Mouse (Mus musculus) intestine, postnatal 0 days (tissue): Measurements from ENCODE around the gene Fam214a. TPM values are rescaled to one million over a fixed set of nuclear protein-coding genes. Genes with fewer than 3 reads are reported as not detected.
A peak's percentile ranks its signal among the peaks of the same experiment; 100 is the strongest.

Experiments used
- ATAC-seq: fragments of 200-750 bp; cut with Nextera tagmentation; 2 replicates; pipeline ENCODE4 v1.8.0; 2017; ENCODE audit warnings: mild to moderate bottlenecking, moderate TSS enrichment, moderate library complexity
- H3K27ac ChIP-seq: fragments of 300-500 bp; sonication (generic); 2 replicates; pipeline ENCODE4 v1.5.1; 2014; ENCODE audit warnings: mild to moderate bottlenecking, low read depth, low read length, moderate library complexity
- H3K27me3 ChIP-seq: fragments of 300-500 bp; sonication (generic); replicated peaks from 2 replicates; pipeline ENCODE4 v1.6.1; 2014; ENCODE audit warnings: low read length, mixed read lengths; ENCODE audit not compliant: control insufficient read depth, insufficient read depth
- H3K36me3 ChIP-seq: fragments of 300-500 bp; sonication (generic); 2 replicates; pipeline ENCODE4 v1.6.1; 2014; ENCODE audit warnings: mild to moderate bottlenecking, moderate library complexity; ENCODE audit not compliant: control insufficient read depth, insufficient read depth
- H3K4me1 ChIP-seq: fragments of 300-500 bp; sonication (generic); replicated peaks from 2 replicates; pipeline ENCODE4 v1.6.1; 2014; ENCODE audit warnings: antibody characterized with exemption, low read length, mixed read lengths; ENCODE audit not compliant: control insufficient read depth, insufficient read depth
- H3K4me2 ChIP-seq: fragments of 300-500 bp; sonication (generic); replicated peaks from 2 replicates; pipeline ENCODE4 v1.6.1; 2014; ENCODE audit warnings: low read depth, mild to moderate bottlenecking, moderate library complexity
- H3K4me3 ChIP-seq: fragments of 300-500 bp; sonication (generic); 2 replicates; pipeline ENCODE4 v1.5.1; 2014; ENCODE audit warnings: low read depth, low read length
- H3K9ac ChIP-seq: fragments of 300-500 bp; sonication (generic); 2 replicates; pipeline ENCODE4 v1.6.1; 2014; ENCODE audit warnings: mild to moderate bottlenecking, low read depth, low read length
- H3K9me3 ChIP-seq: fragments of 300-500 bp; sonication (generic); 2 replicates; pipeline ENCODE4 v1.6.1; 2016; ENCODE audit warnings: mixed run types; ENCODE audit not compliant: control insufficient read depth
- CTCF ChIP-seq: sonication (generic); IDR thresholded peaks from 2 replicates; pipeline ENCODE4 v1.5.1; 2016; ENCODE audit warnings: low read depth, mild to moderate bottlenecking, control low read depth, antibody characterized with exemption, moderate library complexity
- whole genome bisulfite sequencing: fragments of 180-500 bp; shearing (Covaris S2); extraction: QIAGEN DNeasy Blood & Tissue Kit; methylation state at CpG from one replicate; pipeline ENCODE4 v1.1.7; 2014; 5-methylcytosine and 5-hydroxymethylcytosine counted together
- polyA plus RNA-seq: library from polyadenylated mRNA; unstranded; fragments of >200 nt; fragmentation: Nextera tagmentation; extraction: Ambion mirVana; gene quantifications from 2 replicates; pipeline ENCODE4 v1.2.1, GENCODE M21; 2015

Fam214a gene
- polyA plus RNA-seq, 1 experiment from 2014 or later: 5.1 TPM

DNA sequence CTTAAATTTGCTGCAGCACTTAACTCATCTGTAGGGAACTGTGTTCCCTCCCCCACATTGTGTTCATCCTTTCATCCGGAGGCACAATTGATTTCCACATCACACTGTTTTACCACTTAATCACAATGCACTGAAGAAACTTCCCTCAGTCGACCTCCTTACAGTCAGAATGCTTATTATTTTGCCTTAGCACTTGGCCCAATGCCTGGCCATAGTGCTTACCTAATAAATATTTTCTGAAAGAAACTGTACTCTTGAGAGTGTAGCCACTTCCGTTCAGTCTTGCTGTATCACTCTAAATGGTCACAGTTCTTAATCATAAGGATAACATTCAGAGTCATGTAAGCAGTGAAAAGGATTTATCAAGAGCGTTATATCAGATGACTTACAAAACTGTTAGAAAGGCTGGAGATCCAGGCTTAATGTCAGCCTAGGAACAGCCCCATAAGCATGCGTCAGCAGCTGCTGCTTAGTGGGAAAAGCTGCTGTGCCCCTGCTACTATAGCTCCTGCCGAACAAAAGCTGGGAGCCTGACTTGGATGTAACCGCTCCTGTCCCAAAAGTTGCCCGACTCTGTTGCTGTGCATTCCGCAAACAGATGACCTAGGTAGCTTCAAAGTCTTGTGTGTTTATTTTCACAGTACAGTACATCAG, 112.1 kb downstream of the Fam214a start:
- Histone ChIP-seq H3K4me1 (no peaks in the 10 kb centered on the region), H3K27ac (no peak overlapping the region), H3K9ac (no peak overlapping the region), H3K27me3 (no peaks in the 10 kb centered on the region), H3K9me3 (no peaks in the 10 kb centered on the region), H3K4me3 (no peak overlapping the region), H3K4me2 (no peak overlapping the region), H3K36me3 (peaks cover 1% of the 10 kb centered on the region; the same call in 1 of the 2 replicates)
- WGBS: 63% methylated on average over 9 of the region's 9 CpGs
- no peak for TF ChIP-seq CTCF
- ATAC-seq: no peak

DNA sequence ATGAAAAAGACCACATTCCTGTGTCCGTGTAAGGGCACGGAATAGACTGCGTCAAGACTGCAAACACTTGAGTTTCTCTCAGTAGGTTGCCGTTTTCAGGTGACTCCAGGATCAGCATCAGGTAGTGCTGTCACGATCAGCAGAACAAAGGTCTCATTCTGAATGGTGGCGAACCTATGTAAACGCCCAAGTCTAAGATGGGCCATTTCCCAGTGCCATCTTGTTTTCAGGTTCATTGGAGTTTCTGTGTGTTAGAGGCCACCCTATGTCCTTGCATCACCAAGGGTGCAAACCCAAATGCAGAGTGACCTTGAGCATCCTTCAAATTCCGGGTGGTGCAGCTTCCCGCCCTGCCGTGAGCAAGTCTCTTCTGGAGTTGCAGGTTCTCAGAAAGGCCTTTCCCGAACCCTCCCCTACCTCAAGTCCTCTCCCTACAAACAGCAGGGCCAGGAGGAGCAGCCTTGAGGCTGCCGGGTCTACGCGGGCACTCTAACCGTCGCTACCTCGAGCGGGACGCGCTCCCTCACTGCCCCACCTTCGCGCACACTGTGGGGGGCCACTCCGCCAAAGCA, 117.9 kb downstream of the Fam214a start, which contains the start of gene Myo5a:
TSS of gene Myo5a (plus strand) at position 559 of the 572 bp plus-strand sequence.
- WGBS: 21% methylated on average over 23 of the region's 23 CpGs
- no peak for TF ChIP-seq CTCF

DNA sequence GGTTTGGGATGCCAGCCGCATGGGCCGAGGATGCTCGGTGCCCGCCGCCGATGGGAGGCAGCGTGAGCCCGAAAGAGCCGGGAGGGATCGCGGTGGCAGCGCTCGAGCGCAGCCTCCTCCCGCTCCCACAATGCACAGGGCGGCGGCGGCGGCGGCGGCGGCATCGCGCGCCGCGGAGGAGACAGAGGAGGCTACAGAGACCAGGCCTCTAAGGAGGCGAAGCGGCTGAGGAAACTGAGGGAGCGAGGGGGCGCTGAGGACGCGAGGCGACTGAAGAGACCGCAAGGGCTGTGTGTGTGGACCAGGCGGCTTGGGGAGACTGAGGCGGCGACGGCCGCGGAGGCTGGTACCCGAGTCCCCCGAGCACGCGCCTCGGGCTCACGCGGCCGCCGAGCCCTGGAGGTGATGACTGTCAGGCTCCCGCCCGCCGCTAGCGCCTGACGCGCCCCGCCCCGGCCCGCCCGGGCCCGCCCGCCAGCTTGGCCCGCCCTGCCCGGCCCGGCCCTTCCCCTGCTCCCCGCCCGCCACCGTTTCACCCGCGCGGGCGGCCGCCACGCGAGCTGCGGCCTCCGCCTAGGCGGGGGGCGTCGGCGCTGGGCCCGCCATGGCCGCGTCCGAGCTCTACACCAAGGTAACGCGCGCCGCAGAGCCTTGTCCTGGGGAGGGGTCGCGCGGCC, 118.5 kb downstream of the Fam214a start:
- H3K4me3 ChIP-seq: peak overlapping the region; percentile 62
- peak; percentile 95 for ATAC-seq
- peaks cover 17% of the 10 kb centered on the region; the same call in 1 of the 2 replicates for H3K27me3 ChIP-seq
- no peaks in the 10 kb centered on the region for H3K9me3 ChIP-seq
- peak overlapping the region; percentile 68 for H3K27ac ChIP-seq
- WGBS: under 1% methylated on average over 40 of the region's 92 CpGs
- H3K36me3 ChIP-seq: no peaks in the 10 kb centered on the region
- 0 out of 2 replicates have a peak, but pooled peaks cover 6% of the 10 kb centered on the region for H3K4me1 ChIP-seq
- peak overlapping the region; percentile 58 for H3K9ac ChIP-seq
- peak overlapping the region; percentile 97 for H3K4me2 ChIP-seq
- peak; percentile 34 for TF ChIP-seq CTCF

More for the DNA sequence above, 117.9 kb downstream of the Fam214a start, which contains the start of gene Myo5a:
- H3K4me3 ChIP-seq: peak within 1 kb of the TSS; percentile 62
- ATAC-seq: no peak
- peak within 1 kb of the TSS; percentile 68 for H3K27ac ChIP-seq
- H3K9me3 ChIP-seq: no peaks in the 10 kb centered on the region
- peak within 1 kb of the TSS; percentile 58 for H3K9ac ChIP-seq
- 0 out of 2 replicates have a peak, but pooled peaks cover 6% of the 10 kb centered on the region for H3K4me1 ChIP-seq
- no peaks in the 10 kb centered on the region for H3K36me3 ChIP-seq
- peak within 1 kb of the TSS; percentile 97 for H3K4me2 ChIP-seq
- peaks cover 17% of the 10 kb centered on the region; the same call in 1 of the 2 replicates for H3K27me3 ChIP-seq

DNA sequence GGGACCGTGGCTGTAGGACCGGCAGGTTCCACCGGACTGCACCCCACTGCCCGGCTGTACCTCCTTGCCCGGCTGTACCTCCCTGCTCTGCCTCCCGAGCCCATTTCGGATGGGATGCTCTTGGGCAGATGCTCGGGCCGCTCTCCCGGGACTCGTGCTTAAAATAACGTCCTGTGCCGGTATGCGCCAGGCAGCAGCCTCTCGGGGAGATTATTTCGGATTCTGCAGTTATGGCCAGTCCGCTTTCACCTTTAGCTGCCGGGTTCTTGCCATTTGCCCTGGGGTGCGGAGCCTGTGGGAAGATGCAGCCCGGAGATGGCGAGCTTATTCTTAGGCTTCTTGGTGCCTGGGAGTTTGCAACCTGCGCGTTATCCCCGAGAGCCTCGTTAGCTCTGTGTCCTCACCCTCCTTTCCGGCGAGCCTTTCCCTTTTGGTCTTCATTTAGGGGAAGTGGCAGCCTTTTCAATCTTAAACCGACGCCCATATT, 119.1 kb downstream of the Fam214a start:
- Histone ChIP-seq H3K9ac (peak overlapping the region; percentile 58), H3K4me2 (peak overlapping the region; percentile 97), H3K27me3 (peaks cover 17% of the 10 kb centered on the region; the same call in 1 of the 2 replicates), H3K36me3 (no peaks in the 10 kb centered on the region), H3K4me3 (peak overlapping the region; percentile 62), H3K9me3 (no peaks in the 10 kb centered on the region), H3K4me1 (0 out of 2 replicates have a peak, but pooled peaks cover 6% of the 10 kb centered on the region), H3K27ac (0 out of 2 replicates have a peak overlapping the region, but pooled peaks have one; percentile 68)
- under 1% methylated on average over 28 of the region's 29 CpGs for WGBS
- ATAC-seq: no peak
- no peak for TF ChIP-seq CTCF

DNA sequence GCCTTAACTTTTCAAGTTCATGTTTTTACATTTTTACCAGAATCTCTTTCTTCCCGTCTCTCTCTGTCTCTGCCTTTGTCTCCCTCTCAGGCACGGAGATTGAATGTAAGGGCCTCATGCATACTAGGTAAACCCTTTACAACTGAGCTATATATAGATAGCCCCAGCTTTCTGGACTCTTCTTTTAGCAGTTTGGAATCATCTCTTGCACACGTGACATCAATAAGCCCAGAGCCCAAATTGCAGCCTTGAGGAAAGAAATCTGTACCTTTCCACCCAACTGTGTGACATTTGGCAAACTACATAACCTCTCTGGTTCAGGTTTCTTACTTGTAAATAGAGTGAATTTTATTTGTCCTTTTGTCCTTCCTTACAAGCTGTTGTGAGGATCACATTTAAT, 119.7 kb downstream of the Fam214a start:
- Histone ChIP-seq H3K4me2 (peak overlapping the region; percentile 97; the same call in 1 of the 2 replicates), H3K9ac (no peak overlapping the region), H3K4me1 (0 out of 2 replicates have a peak, but pooled peaks cover 6% of the 10 kb centered on the region), H3K27ac (no peak overlapping the region), H3K27me3 (peaks cover 17% of the 10 kb centered on the region; the same call in 1 of the 2 replicates), H3K36me3 (no peaks in the 10 kb centered on the region), H3K9me3 (no peaks in the 10 kb centered on the region), H3K4me3 (no peak overlapping the region)
- no peak for ATAC-seq
- WGBS: 63% methylated on average over 3 of the region's 3 CpGs
- no peak for TF ChIP-seq CTCF

- Histone ChIP-seq H3K4me3 (no peak overlapping the region), H3K27ac (no peak overlapping the region), H3K36me3 (no peaks in the 10 kb centered on the region), H3K4me1 (no peaks in the 10 kb centered on the region), H3K9me3 (no peaks in the 10 kb centered on the region), H3K27me3 (no peaks in the 10 kb centered on the region), H3K4me2 (no peak overlapping the region), H3K9ac (no peak overlapping the region)
- no peak for TF ChIP-seq CTCF
- no peak for ATAC-seq
Measured at GRCm38 (mm10) chr9:75077191-75077590, 124.5 kb downstream of the Fam214a start.

Other genes with a start within 250 kb of the Fam214a start
- 0.07 TPM in 1 of 2 replicates, not detected in the other for gene Onecut1, start 91.0 kb upstream of the Fam214a start, polyA plus RNA-seq
- 383 and 410 TPM in 2 replicates for gene Arpp19, start 84.7 kb downstream of the Fam214a start, polyA plus RNA-seq
- gene Myo5a, start 118.1 kb downstream of the Fam214a start, polyA plus RNA-seq: 2.9 and 3.1 TPM in 2 replicates